In genomic region chr19:20773941-20774340, GRCm38 (mm10) we compare ENCODE assay signal across 24 mouse cellular contexts. TPM values are rescaled to one million over a fixed set of nuclear protein-coding genes. Genes with fewer than 3 reads are reported as not detected.
"Had no signal": no experiment of that assay in that cellular context is flagged by ENCODE, and none has a peak within 500 bp of the region (broad histone marks: within the 10 kb centered on the region; RNA-seq: fewer than 3 reads in every experiment).

No protein-coding gene starts in this region.

- ATAC-seq: liver, embryonic 12.5 days; midbrain, embryonic 13.5 days; midbrain, embryonic 16.5 days had no signal

- H3K27me3 ChIP-seq: limb, embryonic 13.5 days; liver, embryonic 12.5 days; liver, embryonic 15.5 days; lung, embryonic 15.5 days; megakaryocyte, embryonic 14.5 days; midbrain, embryonic 13.5 days; neural tube, embryonic 13.5 days; stomach, embryonic 15.5 days had no signal

- DNase-seq: kidney, postnatal 10 days; kidney, postnatal 36 days; layer of hippocampus, postnatal 36 days; liver; lung, adult 18-20 months; lung, postnatal 10 days; lung, postnatal 36 days; right cerebral cortex, postnatal 25 days; spleen, adult 18-20 months; thymus, postnatal 25 days had no signal

- H3K4me3 ChIP-seq: limb, embryonic 10.5 days; limb, embryonic 13.5 days; liver, embryonic 12.5 days; liver, embryonic 15.5 days; lung, embryonic 15.5 days; megakaryocyte, embryonic 14.5 days; midbrain, embryonic 10.5 days; midbrain, embryonic 13.5 days; myocyte; neural tube, embryonic 13.5 days; stomach, embryonic 15.5 days had no signal

- H3K27ac ChIP-seq: limb, embryonic 10.5 days; limb, embryonic 13.5 days; liver, embryonic 12.5 days; liver, embryonic 15.5 days; lung, embryonic 15.5 days; midbrain, embryonic 10.5 days; midbrain, embryonic 13.5 days; neural tube, embryonic 13.5 days; stomach, embryonic 15.5 days had no signal

- H3K9me3 ChIP-seq: limb, embryonic 10.5 days; limb, embryonic 13.5 days; liver, embryonic 12.5 days; liver, embryonic 15.5 days; lung, embryonic 15.5 days; megakaryocyte, embryonic 14.5 days; midbrain, embryonic 10.5 days; midbrain, embryonic 13.5 days; neural tube, embryonic 13.5 days; stomach, embryonic 15.5 days had no signal

- H3K4me1 ChIP-seq: limb, embryonic 10.5 days; limb, embryonic 13.5 days; liver, embryonic 12.5 days; liver, embryonic 15.5 days; lung, embryonic 15.5 days; megakaryocyte, embryonic 14.5 days; midbrain, embryonic 10.5 days; midbrain, embryonic 13.5 days; neural tube, embryonic 13.5 days; stomach, embryonic 15.5 days had no signal

- H3K9ac ChIP-seq: limb, embryonic 13.5 days; liver, embryonic 12.5 days; liver, embryonic 15.5 days; lung, embryonic 15.5 days; midbrain, embryonic 13.5 days; neural tube, embryonic 13.5 days; stomach, embryonic 15.5 days had no signal

- H3K4me2 ChIP-seq: limb, embryonic 13.5 days; liver, embryonic 12.5 days; liver, embryonic 15.5 days; lung, embryonic 15.5 days; midbrain, embryonic 13.5 days; neural tube, embryonic 13.5 days; stomach, embryonic 15.5 days had no signal

- H3K36me3 ChIP-seq: limb, embryonic 10.5 days; limb, embryonic 13.5 days; liver, embryonic 12.5 days; liver, embryonic 15.5 days; lung, embryonic 15.5 days; midbrain, embryonic 10.5 days; midbrain, embryonic 13.5 days; neural tube, embryonic 13.5 days; stomach, embryonic 15.5 days had no signal

RNA-seq across cellular contexts. Expression of gene Aldh1a7, which starts 46.6 kb away (rescaled TPM):
- total RNA-seq: monocyte, adult 5-6 weeks; neutrophil, adult 5-6 weeks had no signal
- polyA plus RNA-seq: myocyte had no signal
